Mouse (Mus musculus) c-Kit-positive CD71-negative TER-119-negative erythroid progenitor cells, embryonic 14.5 days (primary cell): Measurements from ENCODE around the gene Junb.

Experiments
- DNase-seq: peaks from one replicate; pipeline ENCODE4 v3.0.0-alpha.2; 2013; ENCODE audit warnings: low read depth

Junb gene

GRCm38 (mm10) chr8:84937620-84938485, 40.7 kb downstream of the Junb start:
- no peak for DNase-seq

GRCm38 (mm10) chr8:84936962-84937546, 41.5 kb downstream of the Junb start, which contains the start of gene Mast1:
TSS of gene Mast1 (minus strand) at chr8:84937359.
- no peak for DNase-seq

- no peak for DNase-seq
Observed at GRCm38 (mm10) chr8:84936041-84936961, 42.2 kb downstream of the Junb start.

GRCm38 (mm10) chr8:84935489-84935888, 43.0 kb downstream of the Junb start:
- DNase-seq, result no peak

GRCm38 (mm10) chr8:84934860-84935259, 43.7 kb downstream of the Junb start:
- no peak for DNase-seq

- no peak for DNase-seq
Observed at GRCm38 (mm10) chr8:84933767-84934559, 44.6 kb downstream of the Junb start.

- DNase-seq, result no peak
Observed at GRCm38 (mm10) chr8:84930582-84930981, 47.9 kb downstream of the Junb start.

GRCm38 (mm10) chr8:84928456-84929306, 49.8 kb downstream of the Junb start:
- DNase-seq, result no peak

GRCm38 (mm10) chr8:84927513-84927912, 51.0 kb downstream of the Junb start:
- DNase-seq, result no peak

- DNase-seq, result no peak
Observed at GRCm38 (mm10) chr8:84925557-84925956, 53.0 kb downstream of the Junb start.
